Mouse (Mus musculus) ES-Bruce4 (cell line): ENCODE measurements around the gene Klhl18. TPM values are rescaled to one million over a fixed set of nuclear protein-coding genes. Genes with fewer than 3 reads are reported as not detected.
"Not testable (repeated sequence)": the region's sequence is repeated elsewhere in the genome, so short reads cannot be mapped to it uniquely, and the experiment has no call there.

Source experiments
- H3K27ac ChIP-seq: 2 replicates; pipeline ENCODE4 v1.5.1; 2012; ENCODE audit warnings: low read length, inconsistent platforms; ENCODE audit not compliant: insufficient read depth
- H3K27me3 ChIP-seq: 2 replicates; pipeline ENCODE4 v1.6.1; 2012; ENCODE audit warnings: mild to moderate bottlenecking, low read length, inconsistent platforms; ENCODE audit not compliant: control insufficient read depth, poor library complexity, insufficient read depth, severe bottlenecking
- H3K36me3 ChIP-seq: 2 replicates; pipeline ENCODE4 v1.6.1; 2012; ENCODE audit warnings: inconsistent platforms, mild to moderate bottlenecking, low read length, moderate library complexity; ENCODE audit not compliant: control insufficient read depth, poor library complexity, insufficient read depth, severe bottlenecking
- H3K4me1 ChIP-seq: one replicate; pipeline ENCODE4 v1.8.1; 2011; ENCODE audit warnings: low read length; ENCODE audit not compliant: control insufficient read depth, insufficient read depth
- H3K4me3 ChIP-seq: 2 replicates; pipeline ENCODE4 v1.5.1; 2011; ENCODE audit warnings: low read depth, mild to moderate bottlenecking, low read length
- H3K9ac ChIP-seq: 2 replicates; pipeline ENCODE4 v1.6.1; 2012; ENCODE audit warnings: low read depth, mild to moderate bottlenecking, inconsistent platforms; ENCODE audit not compliant: poor library complexity, severe bottlenecking
- H3K9me3 ChIP-seq: replicated peaks from 2 replicates; pipeline ENCODE4 v1.6.1; 2012; ENCODE audit warnings: mild to moderate bottlenecking, low read length, inconsistent platforms; ENCODE audit not compliant: control insufficient read depth, poor library complexity, insufficient read depth, severe bottlenecking
- CTCF ChIP-seq: IDR thresholded peaks from one replicate; pipeline ENCODE4 v1.8.1; 2011; ENCODE audit warnings: low read depth, low read length
- EP300 ChIP-seq: IDR thresholded peaks from 2 replicates; pipeline ENCODE4 v1.6.1; 2011; ENCODE audit warnings: low read depth, low read length; ENCODE audit not compliant: insufficient read depth
- POLR2A ChIP-seq: IDR thresholded peaks from one replicate; pipeline ENCODE4 v1.8.1; 2011; ENCODE audit warnings: low read length; ENCODE audit not compliant: insufficient read depth
- polyA plus RNA-seq: library from polyadenylated mRNA; stranded (reverse); fragments of >200 nt; gene quantifications from 2 replicates; pipeline ENCODE4 v1.2.4, GENCODE M21; 2011; ENCODE audit warnings: low read depth; ENCODE audit not compliant: missing spikeins, insufficient read depth, insufficient read length

Gene Klhl18
- polyA plus RNA-seq, 1 experiment = 6.2 TPM

GRCm38 (mm10) chr9:110410908-110411887, 65.3 kb downstream of the Klhl18 start:
- peaks cover 2% of the 10 kb centered on the region for H3K4me1 ChIP-seq
- no peaks in the 10 kb centered on the region for H3K9me3 ChIP-seq
- H3K4me3 ChIP-seq = no peak overlapping the region
- no peaks in the 10 kb centered on the region for H3K27me3 ChIP-seq
- no peak overlapping the region for H3K27ac ChIP-seq
- H3K36me3 ChIP-seq = no peaks in the 10 kb centered on the region
- H3K9ac ChIP-seq = no peak overlapping the region
- peak; percentile 90 for TF ChIP-seq CTCF
- no peak for TF ChIP-seq EP300

DNA sequence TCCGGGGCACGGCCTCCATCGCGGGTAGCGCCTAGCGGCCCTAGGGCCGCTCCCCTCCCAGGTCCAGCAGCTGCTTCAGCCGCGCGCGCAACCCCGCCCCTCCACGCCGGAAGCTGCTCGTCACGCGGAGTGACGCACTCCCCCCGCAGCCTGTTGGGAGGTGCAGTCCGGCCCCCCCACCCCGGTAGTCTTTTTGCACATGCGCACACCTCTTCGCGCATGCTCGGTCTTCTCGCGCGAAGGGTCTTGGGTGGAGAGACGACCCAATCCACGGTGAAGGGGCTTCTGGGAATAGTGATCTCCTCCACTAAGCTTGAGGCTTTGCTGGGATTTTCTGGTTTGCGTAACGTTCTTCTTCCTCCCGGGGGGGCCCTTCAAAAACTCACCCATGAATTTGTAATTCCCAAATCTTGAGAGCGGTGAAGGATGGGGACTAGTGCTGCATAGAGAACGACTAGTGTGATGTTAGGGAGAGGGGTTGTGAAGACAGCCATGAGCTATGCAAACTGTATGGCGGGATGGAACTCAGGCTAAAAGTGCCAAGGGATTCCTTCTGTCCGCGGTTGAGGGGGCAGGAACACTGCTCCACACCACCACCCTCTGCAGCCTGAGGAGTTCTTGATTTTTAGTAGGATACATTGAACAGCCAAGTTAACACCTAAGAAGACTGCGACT, 68.3 kb downstream of the Klhl18 start, which contains the start of gene Ptpn23:
Gene Ptpn23 (minus strand): TSS at position 115 of the 675 bp plus-strand sequence.
- H3K4me1 ChIP-seq = peaks cover 2% of the 10 kb centered on the region
- no peaks in the 10 kb centered on the region for H3K36me3 ChIP-seq
- TF ChIP-seq CTCF = no peak
- TF ChIP-seq EP300 = peak; percentile 49; the same call in 1 of the 2 replicates
- TF ChIP-seq POLR2A = peak; percentile 32
- H3K27me3 ChIP-seq = no peaks in the 10 kb centered on the region
- peak within 1 kb of the TSS; percentile 51 for H3K27ac ChIP-seq
- H3K4me3 ChIP-seq = peak within 1 kb of the TSS; percentile 94
- H3K9me3 ChIP-seq = no peaks in the 10 kb centered on the region
- peak within 1 kb of the TSS; percentile 92 for H3K9ac ChIP-seq

DNA sequence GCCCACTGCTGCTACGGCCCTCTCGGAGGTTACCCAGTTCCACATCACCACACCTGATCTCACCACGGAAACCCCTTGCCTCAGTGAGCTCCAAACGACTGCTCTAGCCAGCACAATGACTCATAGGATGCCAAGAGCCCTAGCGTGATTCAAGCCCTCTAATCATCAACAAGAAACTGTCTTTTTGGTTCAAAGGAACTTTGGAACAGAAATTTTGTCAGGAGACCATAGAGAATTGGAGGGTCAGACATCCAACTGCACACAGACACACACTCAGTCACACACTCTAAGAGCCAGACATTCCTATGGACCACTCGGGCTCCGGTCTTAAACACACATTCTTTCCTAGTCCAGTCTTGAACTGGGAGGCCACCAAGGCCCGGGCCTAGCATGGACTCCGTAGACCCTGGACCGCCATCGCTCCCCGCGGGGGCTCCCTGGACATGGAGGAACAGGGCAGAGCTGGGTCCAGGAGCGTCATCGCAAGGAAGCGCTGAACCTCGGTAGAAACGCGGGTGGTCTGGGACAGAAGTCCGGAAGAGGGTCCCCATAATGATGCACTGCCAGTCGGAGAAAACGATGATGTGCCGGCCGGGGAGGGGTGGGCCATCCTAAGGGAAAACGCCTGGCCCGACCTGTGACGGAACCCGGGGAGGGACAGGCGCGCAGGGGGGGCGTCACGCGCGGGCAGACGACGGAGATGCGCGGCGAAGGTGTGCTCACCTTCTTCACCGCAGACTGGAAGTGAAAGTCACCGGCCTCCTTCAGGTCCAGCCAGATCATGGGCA, 69.0 kb downstream of the Klhl18 start:
- Histone ChIP-seq H3K27ac (no peak overlapping the region), H3K9me3 (no peaks in the 10 kb centered on the region), H3K27me3 (no peaks in the 10 kb centered on the region), H3K36me3 (no peaks in the 10 kb centered on the region), H3K4me1 (peaks cover 2% of the 10 kb centered on the region), H3K4me3 (peak overlapping the region; percentile 77), H3K9ac (peak overlapping the region; percentile 78)
- TF ChIP-seq CTCF (no peak), POLR2A (no peak), EP300 (no peak)

- not testable (repeated sequence) for H3K27ac ChIP-seq, H3K9me3 ChIP-seq, H3K9ac ChIP-seq, H3K36me3 ChIP-seq, H3K27me3 ChIP-seq, H3K4me1 ChIP-seq, H3K4me3 ChIP-seq
Measured at GRCm38 (mm10) chr9:110403240-110403639, 73.3 kb downstream of the Klhl18 start.

DNA sequence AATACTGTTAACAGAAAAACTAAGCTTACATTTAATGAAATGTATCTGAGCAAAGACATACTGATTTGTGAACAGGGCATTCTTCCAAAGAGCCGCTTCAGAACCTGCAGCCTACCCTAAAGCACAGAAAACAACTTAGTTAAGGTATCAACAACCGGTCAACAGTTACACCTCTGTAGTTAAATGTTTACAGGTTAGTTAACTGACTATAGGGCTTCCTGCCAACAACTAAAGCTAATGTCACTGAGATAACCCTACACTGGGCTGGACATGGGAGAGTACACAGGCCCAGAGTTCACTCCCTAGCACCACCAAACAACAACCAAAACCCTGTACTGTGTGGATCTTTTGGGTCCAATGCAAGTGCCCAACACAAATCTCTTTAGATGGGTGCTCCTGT, 73.8 kb downstream of the Klhl18 start:
- Histone ChIP-seq H3K4me3 (no peak overlapping the region), H3K9me3 (no peaks in the 10 kb centered on the region), H3K27me3 (no peaks in the 10 kb centered on the region), H3K9ac (no peak overlapping the region), H3K4me1 (peaks cover 2% of the 10 kb centered on the region), H3K27ac (no peak overlapping the region), H3K36me3 (no peaks in the 10 kb centered on the region)
- TF ChIP-seq CTCF (no peak), EP300 (no peak), POLR2A (no peak)

DNA sequence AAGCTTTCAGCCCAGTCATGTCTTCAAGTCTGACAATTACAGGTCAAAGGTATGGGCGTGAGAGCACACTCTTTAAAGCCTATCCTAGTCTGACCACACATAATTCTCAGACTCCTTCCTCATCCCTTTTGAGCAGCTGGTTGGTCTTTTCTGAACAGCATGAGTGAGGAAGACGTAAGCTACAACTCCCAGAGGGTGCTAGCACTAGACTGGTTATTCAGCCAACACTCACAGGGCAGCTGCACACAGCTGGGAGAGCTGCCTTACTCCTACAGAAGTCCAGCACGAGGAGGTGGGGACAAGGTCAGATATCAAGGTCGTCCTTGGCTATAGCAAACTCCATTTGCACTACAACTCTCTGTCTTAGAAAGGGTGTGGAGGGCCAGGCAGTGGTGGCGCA, 75.8 kb downstream of the Klhl18 start:
- TF ChIP-seq CTCF (no peak), POLR2A (no peak), EP300 (no peak)
- Histone ChIP-seq H3K9me3 (no peaks in the 10 kb centered on the region), H3K4me1 (no peaks in the 10 kb centered on the region), H3K27ac (no peak overlapping the region), H3K27me3 (no peaks in the 10 kb centered on the region), H3K36me3 (no peaks in the 10 kb centered on the region), H3K9ac (no peak overlapping the region), H3K4me3 (no peak overlapping the region)
